Mouse (Mus musculus): ENCODE data around the gene Gm27027.

Gm27027 gene

GRCm38 (mm10) chr2:93996254-93996653 lies at the start of gene Gm27027:
Gm27027 (minus strand) TSS chr2:93996354.
- no peak for DNase-seq (ENCODE audit: low spot score)

- no peak for DNase-seq (ENCODE audit: low spot score)
Observed at GRCm38 (mm10) chr2:94045411-94046090, 49.4 kb upstream of the Gm27027 start.

- DNase-seq (ENCODE audit: low spot score), result no peak
Observed at GRCm38 (mm10) chr2:94044174-94044573, 48.0 kb upstream of the Gm27027 start.

DNA sequence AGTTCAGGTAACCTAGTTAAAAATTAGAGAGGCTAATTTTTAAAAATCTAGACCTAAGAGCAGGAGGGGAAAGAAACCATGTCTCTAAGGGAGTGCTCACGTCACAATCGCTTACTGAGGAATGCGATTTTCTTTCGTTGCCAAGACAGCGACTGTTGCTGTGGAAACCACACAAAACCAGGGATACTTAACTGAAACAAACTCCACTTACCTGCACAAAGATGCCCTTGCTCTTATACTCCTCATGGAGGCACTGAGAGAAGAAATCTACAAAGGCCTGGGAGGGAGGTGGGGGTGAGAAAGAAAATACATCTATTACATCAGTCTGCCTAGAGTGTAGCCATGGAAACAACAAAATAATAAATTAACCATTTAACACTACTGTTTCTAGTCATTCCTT lies 47.5 kb upstream of the Gm27027 start:
- DNase-seq (ENCODE audit: low spot score), result peak; percentile 49

- DNase-seq (ENCODE audit: low spot score), result no peak
Observed at GRCm38 (mm10) chr2:94042461-94042860, 46.3 kb upstream of the Gm27027 start.

- DNase-seq (ENCODE audit: low spot score), result no peak
Observed at GRCm38 (mm10) chr2:94040391-94041125, 44.4 kb upstream of the Gm27027 start.

- peak; percentile 75 for DNase-seq (ENCODE audit: low spot score)
Observed at GRCm38 (mm10) chr2:94035428-94036331, 39.5 kb upstream of the Gm27027 start.

DNA sequence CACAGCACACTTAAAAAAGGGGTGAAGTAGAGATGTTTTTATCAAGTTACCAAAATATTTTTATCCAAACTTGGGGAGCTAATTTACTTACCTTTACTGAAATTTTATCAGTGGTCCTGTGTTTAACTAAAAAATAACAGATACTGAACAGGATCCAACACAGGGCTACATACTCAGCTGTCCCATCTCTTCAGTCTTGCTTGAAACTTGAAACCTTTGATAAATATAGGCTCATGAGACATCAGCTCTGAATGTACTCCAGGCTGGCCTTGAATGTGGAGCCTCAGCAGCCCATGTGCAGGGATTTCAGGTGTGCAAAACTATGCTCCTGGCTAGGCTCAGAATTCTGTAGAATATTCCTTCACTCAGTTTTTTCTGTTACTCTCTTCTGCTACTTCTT lies 34.4 kb upstream of the Gm27027 start:
- no peak for DNase-seq (ENCODE audit: low spot score)

GRCm38 (mm10) chr2:94024637-94025036 lies 28.5 kb upstream of the Gm27027 start:
- no peak for DNase-seq (ENCODE audit: low spot score)

DNA sequence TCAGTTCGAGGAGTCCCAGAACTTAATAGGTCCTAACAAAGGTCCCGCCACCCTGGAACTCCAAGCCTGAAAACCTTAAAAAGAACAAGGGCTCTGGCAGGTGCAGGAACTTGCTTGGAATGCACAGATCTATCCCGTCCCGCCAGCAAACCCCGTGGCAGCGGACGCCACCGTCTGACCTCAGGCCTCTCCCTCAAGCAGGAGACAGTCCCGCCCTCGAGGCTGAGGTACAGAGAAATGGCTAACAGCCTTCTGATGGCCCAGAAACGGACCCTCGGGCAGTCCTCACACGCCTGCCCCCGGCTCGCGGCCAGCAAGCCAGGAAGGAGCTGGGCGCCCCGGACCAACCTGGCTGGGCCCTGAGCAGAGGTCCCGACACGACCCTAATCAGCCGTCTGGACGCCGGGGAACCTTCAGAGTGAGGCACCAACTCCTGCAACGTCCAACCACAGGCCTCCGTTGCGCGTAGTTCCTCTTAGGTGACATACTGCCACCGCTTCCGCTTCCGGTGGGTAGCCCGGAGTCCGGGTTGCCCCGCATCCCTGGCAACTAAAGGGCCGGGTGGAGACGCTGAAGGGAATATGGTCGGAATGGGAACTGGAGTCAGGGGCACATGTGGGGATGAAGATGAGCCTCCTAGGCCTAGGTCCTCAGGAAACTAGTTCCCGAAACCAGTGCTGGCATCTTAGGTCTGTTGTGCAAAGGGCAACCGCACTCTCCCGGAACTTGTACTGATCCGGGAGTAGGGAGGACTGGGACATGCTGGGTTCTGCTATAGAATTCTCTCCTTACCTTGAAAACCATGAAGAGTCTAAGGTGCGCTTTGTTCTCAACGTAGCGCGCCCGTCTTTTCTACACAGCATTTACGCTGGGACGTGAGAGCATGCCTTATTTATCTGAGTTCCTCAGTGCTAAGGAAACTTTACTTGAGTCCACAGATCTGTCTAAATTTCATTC lies 14.5 kb upstream of the Gm27027 start, which contains the start of gene Alkbh3:
Gene Alkbh3 (minus strand): TSS at position 473 of the 957 bp plus-strand sequence.
- DNase-seq (ENCODE audit: low spot score), result peak; percentile 97

- peak; percentile 91 for DNase-seq (ENCODE audit: low spot score)
Observed at GRCm38 (mm10) chr2:94002331-94002730, 6.2 kb upstream of the Gm27027 start.

DNA sequence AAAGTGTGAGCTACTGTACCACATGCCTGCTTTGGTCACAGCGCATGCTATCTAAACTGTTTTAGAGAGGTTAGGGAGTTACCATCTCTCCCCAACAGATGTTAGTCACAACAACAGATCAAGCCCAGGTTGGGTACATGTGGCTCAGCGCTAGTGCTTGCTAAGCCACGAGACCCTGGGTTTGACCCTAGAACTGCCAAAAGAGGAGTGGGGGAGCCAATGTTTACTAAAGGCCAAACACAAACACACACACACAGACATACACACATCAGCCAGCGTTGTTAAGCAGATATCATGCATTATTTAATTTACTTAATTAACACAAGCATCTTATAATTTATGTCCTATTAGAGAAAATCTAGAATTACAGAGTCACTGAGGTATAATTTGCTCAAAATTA lies 5.8 kb upstream of the Gm27027 start:
- no peak for DNase-seq (ENCODE audit: low spot score)

GRCm38 (mm10) chr2:94001411-94001810 lies 5.3 kb upstream of the Gm27027 start:
- no peak for DNase-seq (ENCODE audit: low spot score)

DNA sequence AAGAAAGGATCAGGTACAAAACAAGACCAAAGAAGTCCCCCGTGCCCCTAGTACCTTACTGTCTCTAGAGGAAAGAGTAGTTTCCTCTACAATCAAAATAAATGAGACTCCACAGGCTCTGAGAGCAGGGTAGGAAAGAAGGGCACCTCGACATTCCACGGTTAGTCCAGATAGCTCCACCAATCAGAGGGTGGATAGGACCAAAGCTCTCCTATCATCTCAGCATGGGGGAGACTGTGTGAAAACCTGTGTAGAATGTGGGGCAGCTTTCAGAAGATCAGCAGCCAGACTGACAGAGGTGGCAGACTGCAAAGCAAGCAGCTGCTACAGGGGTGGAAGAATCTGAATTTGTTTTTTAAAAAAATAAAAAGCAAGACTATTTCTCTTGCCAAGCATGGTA lies 3.3 kb downstream of the Gm27027 start:
- DNase-seq (ENCODE audit: low spot score), result no peak

GRCm38 (mm10) chr2:93992259-93992658 lies 3.9 kb downstream of the Gm27027 start:
- DNase-seq (ENCODE audit: low spot score), result no peak

GRCm38 (mm10) chr2:93991336-93991735 lies 4.8 kb downstream of the Gm27027 start:
- DNase-seq (ENCODE audit: low spot score), result no peak

GRCm38 (mm10) chr2:93988440-93988839 lies 7.7 kb downstream of the Gm27027 start:
- DNase-seq (ENCODE audit: low spot score), result no peak

GRCm38 (mm10) chr2:93982457-93983235 lies 13.5 kb downstream of the Gm27027 start:
- DNase-seq (ENCODE audit: low spot score), result no peak

- DNase-seq (ENCODE audit: low spot score), result no peak
Observed at GRCm38 (mm10) chr2:93979249-93980120, 16.7 kb downstream of the Gm27027 start.

Measured in embryo, embryonic 10 days (tissue).